Mouse (Mus musculus) CH12.LX (cell line): ENCODE measurements around the gene Gm10392. TPM values are rescaled to one million over a fixed set of nuclear protein-coding genes. Genes with fewer than 3 reads are reported as not detected.
A peak's percentile ranks its signal among the peaks of the same experiment; 100 is the strongest.

Experiments
- DNase-seq: peaks from one replicate; pipeline ENCODE4 v3.0.0-alpha.2; 2013; ENCODE audit errors: extremely low read depth
- H3K27ac ChIP-seq: 2 replicates; pipeline ENCODE4 v1.5.1; 2012; ENCODE audit warnings: low read depth, mild to moderate bottlenecking, control low read depth, moderate library complexity; ENCODE audit not compliant: insufficient read depth
- H3K27me3 ChIP-seq: replicated peaks from 2 replicates; pipeline ENCODE3; 2012; ENCODE audit warnings: inconsistent platforms
- H3K36me3 ChIP-seq, 2 experiments: replicated peaks in 1 of 2; 2 replicates each; pipeline versions ENCODE3 to v1.6.1; 2012; ENCODE audit warnings: inconsistent platforms in 1 of 2, low read length in 1 of 2, mild to moderate bottlenecking in 1 of 2, mixed read lengths in 1 of 2, moderate library complexity in 1 of 2; ENCODE audit not compliant: control insufficient read depth in 1 of 2, insufficient read depth in 1 of 2
- H3K4me1 ChIP-seq, 2 experiments: 2 replicates each; pipeline ENCODE4 v1.6.1; 2012; ENCODE audit warnings: inconsistent platforms in 1 of 2, moderate library complexity in 1 of 2; ENCODE audit not compliant: insufficient read depth in 2 of 2, control insufficient read depth in 1 of 2
- H3K4me2 ChIP-seq: 2 replicates; pipeline ENCODE4 v1.6.1; 2012; ENCODE audit warnings: low read depth, mild to moderate bottlenecking, control low read depth; ENCODE audit not compliant: poor library complexity, insufficient read depth, severe bottlenecking
- H3K4me3 ChIP-seq, 3 experiments: fragments of 150-350 bp in 1 of 3; sonication (generic) in 1 of 3; replicated peaks in 1 of 3; 2 replicates each; pipeline versions ENCODE3 to v1.5.1; 2011 to 2012; ENCODE audit warnings: low read depth in 2 of 3, low read length in 2 of 3, mild to moderate bottlenecking in 2 of 3, moderate library complexity in 2 of 3, control low read depth in 1 of 3, improper control_type of control experiment in 1 of 3, inconsistent platforms in 1 of 3, mixed read lengths in 1 of 3; ENCODE audit not compliant: poor library complexity in 1 of 3
- H3K79me2 ChIP-seq: replicated peaks from 2 replicates; pipeline ENCODE4 v1.6.1; 2012; ENCODE audit warnings: mild to moderate bottlenecking, moderate library complexity; ENCODE audit not compliant: control insufficient read depth, poor library complexity, insufficient read depth, severe bottlenecking; ENCODE audit errors: extremely low read depth
- H3K9ac ChIP-seq: 2 replicates; pipeline ENCODE4 v1.6.1; 2012; ENCODE audit warnings: low read depth, mild to moderate bottlenecking, control low read depth, moderate library complexity; ENCODE audit not compliant: insufficient read depth
- H3K9me3 ChIP-seq: replicated peaks from 2 replicates; pipeline ENCODE3; 2012; ENCODE audit warnings: low read length, inconsistent platforms, mixed read lengths
- BHLHE40 ChIP-seq: IDR thresholded peaks from 2 replicates; pipeline ENCODE4 v1.6.1; 2011; ENCODE audit warnings: mild to moderate bottlenecking, low read depth, low read length, improper control_type of control experiment
- CHD1 ChIP-seq: IDR thresholded peaks from 2 replicates; pipeline ENCODE4 v1.6.1; 2012; ENCODE audit warnings: low read depth, low read length, improper control_type of control experiment, inconsistent platforms
- CHD2 ChIP-seq: IDR thresholded peaks from 2 replicates; pipeline ENCODE4 v1.6.1; 2011; ENCODE audit warnings: low read length, improper control_type of control experiment
- CTCF ChIP-seq, 2 experiments: IDR thresholded peaks in 1 of 2; conservative IDR thresholded peaks in 1 of 2; 2 replicates each; pipeline ENCODE4 v1.5.1; 2011 to 2012; ENCODE audit warnings: low read depth in 2 of 2, low read length in 2 of 2, improper control_type of control experiment in 1 of 2, inconsistent platforms in 1 of 2, mild to moderate bottlenecking in 1 of 2, moderate library complexity in 1 of 2
- E2F4 ChIP-seq: IDR thresholded peaks from 2 replicates; pipeline ENCODE4 v1.6.1; 2011; ENCODE audit warnings: low read depth, low read length, improper control_type of control experiment; ENCODE audit not compliant: insufficient replicate concordance
- ELF1 ChIP-seq: IDR thresholded peaks from 2 replicates; pipeline ENCODE4 v1.6.1; 2014; ENCODE audit warnings: low read depth, mild to moderate bottlenecking, inconsistent platforms, low read length, improper control_type of control experiment
- EP300 ChIP-seq: IDR thresholded peaks from 2 replicates; pipeline ENCODE4 v1.6.1; 2011; ENCODE audit warnings: low read length, improper control_type of control experiment
- ETS1 ChIP-seq: conservative IDR thresholded peaks from 2 replicates; pipeline ENCODE4 v1.6.1; 2012; ENCODE audit warnings: low read depth, mild to moderate bottlenecking, inconsistent platforms, low read length, improper control_type of control experiment, moderate library complexity
- GABPA ChIP-seq: IDR thresholded peaks from 2 replicates; pipeline ENCODE4 v1.6.1; 2012; ENCODE audit warnings: low read depth, low read length, improper control_type of control experiment, inconsistent platforms; ENCODE audit not compliant: insufficient replicate concordance
- HCFC1 ChIP-seq: IDR thresholded peaks from 2 replicates; pipeline ENCODE4 v1.6.1; 2012; ENCODE audit warnings: low read depth, mild to moderate bottlenecking, inconsistent platforms, low read length, improper control_type of control experiment
- IRF4 ChIP-seq: IDR thresholded peaks from 2 replicates; pipeline ENCODE4 v1.6.1; 2014; ENCODE audit warnings: low read depth, mild to moderate bottlenecking, inconsistent platforms, low read length, improper control_type of control experiment
- JUN ChIP-seq: IDR thresholded peaks from 2 replicates; pipeline ENCODE4 v1.6.1; 2011; ENCODE audit warnings: low read depth, mild to moderate bottlenecking, low read length, improper control_type of control experiment, moderate library complexity; ENCODE audit not compliant: insufficient read depth
- JUND ChIP-seq: conservative IDR thresholded peaks from 2 replicates; pipeline ENCODE4 v1.6.1; 2011; ENCODE audit warnings: low read depth, low read length, improper control_type of control experiment
- KAT2A ChIP-seq: IDR thresholded peaks from 2 replicates; pipeline ENCODE4 v1.6.1; 2012; ENCODE audit warnings: low read length, improper control_type of control experiment, inconsistent platforms; ENCODE audit not compliant: insufficient replicate concordance
- MAFK ChIP-seq: IDR thresholded peaks from 2 replicates; pipeline ENCODE4 v1.6.1; 2011; ENCODE audit warnings: low read length, improper control_type of control experiment; ENCODE audit not compliant: insufficient replicate concordance
- MAX ChIP-seq: IDR thresholded peaks from 2 replicates; pipeline ENCODE4 v1.6.1; 2011; ENCODE audit warnings: low read length, improper control_type of control experiment
- MAZ ChIP-seq: IDR thresholded peaks from 2 replicates; pipeline ENCODE4 v1.6.1; 2012; ENCODE audit warnings: low read depth, mild to moderate bottlenecking, inconsistent platforms, low read length, improper control_type of control experiment, moderate library complexity
- MEF2A ChIP-seq: IDR thresholded peaks from 2 replicates; pipeline ENCODE4 v1.6.1; 2014; ENCODE audit warnings: low read depth, mild to moderate bottlenecking, inconsistent platforms, low read length, improper control_type of control experiment, borderline replicate concordance
- MXI1 ChIP-seq: IDR thresholded peaks from 2 replicates; pipeline ENCODE4 v1.6.1; 2011; ENCODE audit warnings: mild to moderate bottlenecking, low read depth, low read length, improper control_type of control experiment
- MYC ChIP-seq: IDR thresholded peaks from 2 replicates; pipeline ENCODE4 v1.6.1; 2011; ENCODE audit warnings: low read depth, mild to moderate bottlenecking, improper control_type of control experiment, low read length
- NELFE ChIP-seq: IDR thresholded peaks from 2 replicates; pipeline ENCODE4 v1.6.1; 2011; ENCODE audit warnings: low read depth, low read length, improper control_type of control experiment
- NRF1 ChIP-seq: IDR thresholded peaks from 2 replicates; pipeline ENCODE4 v1.6.1; 2014; ENCODE audit warnings: low read depth, mild to moderate bottlenecking, inconsistent platforms, low read length, improper control_type of control experiment, moderate library complexity
- PAX5 ChIP-seq: IDR thresholded peaks from 2 replicates; pipeline ENCODE4 v1.6.1; 2012; ENCODE audit warnings: low read length, inconsistent platforms, mixed read lengths
- POLR2A ChIP-seq: IDR thresholded peaks from 2 replicates; pipeline ENCODE4 v1.6.1; 2011; ENCODE audit warnings: low read depth, mild to moderate bottlenecking, improper control_type of control experiment, low read length
- POLR2AphosphoS2 ChIP-seq: IDR thresholded peaks from 2 replicates; pipeline ENCODE4 v1.6.1; 2011; ENCODE audit warnings: low read depth, low read length, improper control_type of control experiment
- RAD21 ChIP-seq: IDR thresholded peaks from 2 replicates; pipeline ENCODE4 v1.6.1; 2011; ENCODE audit warnings: low read depth, mild to moderate bottlenecking, low read length, improper control_type of control experiment, moderate library complexity
- RCOR1 ChIP-seq: conservative IDR thresholded peaks from 2 replicates; pipeline ENCODE4 v1.6.1; 2012; ENCODE audit warnings: low read depth, mild to moderate bottlenecking, inconsistent platforms, low read length, improper control_type of control experiment
- SIN3A ChIP-seq: IDR thresholded peaks from 2 replicates; pipeline ENCODE4 v1.6.1; 2012; ENCODE audit warnings: low read length, improper control_type of control experiment, inconsistent platforms
- SMC3 ChIP-seq: IDR thresholded peaks from 2 replicates; pipeline ENCODE4 v1.6.1; 2011; ENCODE audit warnings: low read depth, low read length, improper control_type of control experiment
- TBP ChIP-seq: conservative IDR thresholded peaks from 2 replicates; pipeline ENCODE4 v1.6.1; 2011; ENCODE audit warnings: low read depth, low read length, improper control_type of control experiment
- TCF12 ChIP-seq: IDR thresholded peaks from 2 replicates; pipeline ENCODE4 v1.6.1; 2014; ENCODE audit warnings: low read depth, mild to moderate bottlenecking, inconsistent platforms, low read length, improper control_type of control experiment
- UBTF ChIP-seq: IDR thresholded peaks from 2 replicates; pipeline ENCODE4 v1.6.1; 2012; ENCODE audit warnings: low read depth, mild to moderate bottlenecking, inconsistent platforms, low read length, improper control_type of control experiment, moderate library complexity
- USF1 ChIP-seq: IDR thresholded peaks from 2 replicates; pipeline ENCODE4 v1.6.1; 2014; ENCODE audit warnings: low read depth, mild to moderate bottlenecking, inconsistent platforms, low read length, improper control_type of control experiment
- USF2 ChIP-seq: conservative IDR thresholded peaks from 2 replicates; pipeline ENCODE4 v1.6.1; 2011; ENCODE audit warnings: low read depth, low read length, improper control_type of control experiment
- ZC3H11A ChIP-seq: IDR thresholded peaks from 2 replicates; pipeline ENCODE4 v1.6.1; 2012; ENCODE audit warnings: low read depth, mild to moderate bottlenecking, inconsistent platforms, low read length, improper control_type of control experiment
- ZKSCAN1 ChIP-seq: IDR thresholded peaks from 2 replicates; pipeline ENCODE4 v1.6.1; 2012; ENCODE audit warnings: low read depth, inconsistent platforms, low read length, improper control_type of control experiment, borderline replicate concordance
- ZMIZ1 ChIP-seq: IDR thresholded peaks from 2 replicates; pipeline ENCODE4 v1.6.1; 2012; ENCODE audit warnings: low read depth, mild to moderate bottlenecking, inconsistent platforms, low read length, improper control_type of control experiment
- ZNF384 ChIP-seq: IDR thresholded peaks from 2 replicates; pipeline ENCODE4 v1.6.1; 2012; ENCODE audit warnings: low read depth, low read length, improper control_type of control experiment, inconsistent platforms
- dilution Hi-C: fragments of 300-500 bp; cut with MboI; formaldehyde crosslinking; loops from 2 replicates; pipeline ENCODE4 v1.14.3; 2020; ENCODE audit warnings: low sequenced_read_pairs; ENCODE audit not compliant: extremely low pct_unique_long_range_greater_than_20kb, extremely low pct_ligation_motif_present
- in situ Hi-C: fragments of 300-500 bp; cut with MboI; formaldehyde crosslinking; loops from 3 replicates; pipeline ENCODE4 v1.14.3; 2019; ENCODE audit warnings: low sequenced_read_pairs, low pct_ligation_motif_present, low pct_unique_long_range_greater_than_20kb, mixed read lengths
- polyA plus RNA-seq: library from polyadenylated mRNA; unstranded; fragments of >175 nt; gene quantifications from 2 replicates; pipeline ENCODE4 v1.2.1, GENCODE M21; 2012; ENCODE audit warnings: low read depth; ENCODE audit not compliant: insufficient read length
- total RNA-seq, 2 experiments: library from RNA; depleted of rRNA; stranded (reverse); fragments of 300-350 nt in 1 of 2; fragments of >200 nt in 1 of 2; gene quantifications; 2 replicates each; pipeline ENCODE4 v1.2.3; 2012 to 2014

The Gm10392 gene
- total and polyA plus RNA-seq, 3 experiments, result 0.13 to 0.17 TPM; not detected in 1

DNA sequence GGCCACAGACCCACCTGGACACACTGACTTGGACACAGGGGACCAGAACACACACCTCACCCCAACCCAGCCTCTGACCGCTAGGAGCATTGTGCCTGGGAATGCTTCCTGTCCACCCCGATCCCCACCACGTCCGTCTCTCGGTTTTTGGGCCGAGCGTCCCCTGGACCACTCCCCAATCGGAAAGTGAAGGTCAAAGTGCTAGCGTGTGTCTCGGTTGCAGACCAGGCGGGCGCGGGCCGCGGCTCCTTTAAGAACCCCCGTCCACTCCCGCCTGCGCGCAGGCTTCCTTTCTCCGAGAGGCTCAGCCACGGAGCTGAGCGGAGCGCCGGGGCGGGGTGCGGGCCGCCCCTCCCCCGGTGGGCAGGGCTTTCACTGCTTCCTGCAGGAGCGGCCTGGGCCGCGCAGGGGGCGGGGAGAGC, 26.1 kb downstream of the Gm10392 start:
- no peak for TF ChIP-seq GABPA
- no peak for TF ChIP-seq ZKSCAN1
- TF ChIP-seq ELF1, result peak; percentile 80
- TF ChIP-seq KAT2A, result no peak
- TF ChIP-seq CHD2, result no peak
- TF ChIP-seq MAFK, result no peak
- TF ChIP-seq ZNF384, result no peak
- no peak for TF ChIP-seq USF1
- TF ChIP-seq POLR2AphosphoS2, result no peak
- TF ChIP-seq BHLHE40, result no peak
- TF ChIP-seq CTCF (conservative IDR thresholded peaks at IDR 0.05 in 1 of 2, IDR thresholded peaks at IDR 0.05 in 1 of 2; ENCODE audit: low read depth in 2 of 2, low read length in 2 of 2), result peak in 1 of 2 experiments; percentile 7; a peak in 1 of 4 replicates
- TF ChIP-seq ETS1, result no peak
- no peak for TF ChIP-seq MAX
- peak; percentile 86; the same call in 1 of the 2 replicates for TF ChIP-seq NELFE
- TF ChIP-seq JUN, result no peak
- TF ChIP-seq USF2, result no peak
- TF ChIP-seq E2F4, result no peak
- peak; percentile 30; the same call in 1 of the 2 replicates for TF ChIP-seq MEF2A
- peak; percentile 38 for TF ChIP-seq SIN3A
- TF ChIP-seq SMC3, result no peak
- TF ChIP-seq RAD21, result no peak
- peak; percentile 39; the same call in 1 of the 2 replicates for TF ChIP-seq IRF4
- no peak for TF ChIP-seq JUND
- peak; percentile 85 for TF ChIP-seq ZMIZ1
- TF ChIP-seq MAZ, result peak; percentile 92
- no peak; the same call in 1 of the 2 replicates for TF ChIP-seq CHD1
- no peak for TF ChIP-seq RCOR1
- TF ChIP-seq TBP, result no peak
- no peak for TF ChIP-seq MYC
- peak; percentile 80 for TF ChIP-seq NRF1
- peak; percentile 72 for TF ChIP-seq TCF12
- TF ChIP-seq EP300, result no peak
- peak; percentile 83 for TF ChIP-seq POLR2A
- TF ChIP-seq MXI1, result no peak
- TF ChIP-seq PAX5, result no peak
- peak; percentile 68 for TF ChIP-seq HCFC1
- TF ChIP-seq UBTF, result no peak
- TF ChIP-seq ZC3H11A, result no peak
- Histone ChIP-seq H3K4me3 (peak overlapping the region; percentile 78 to 98 (median 84)), H3K4me1 (peaks cover 24 to 63% of the 10 kb centered on the region in 2 experiments), H3K36me3 (peaks cover 0 to 18% of the 10 kb centered on the region in 2 experiments), H3K27me3 (peaks cover 29% of the 10 kb centered on the region), H3K79me2 (peaks cover 34% of the 10 kb centered on the region), H3K4me2 (peak overlapping the region; percentile 90), H3K27ac (peak overlapping the region; percentile 49), H3K9ac (peak overlapping the region; percentile 95), H3K9me3 (no peaks in the 10 kb centered on the region)
- dilution Hi-C loops, result no loop called here
- in situ Hi-C loops, result no loop called here
- DNase-seq, result peak; percentile 93
